Mouse (Mus musculus) liver, adult (tissue): Measurements from ENCODE around the gene Rfx2.

Experiments
- GATA4 ChIP-seq: IDR thresholded peaks from 2 replicates; pipeline ENCODE4 v1.6.1; 2014; ENCODE audit warnings: mild to moderate bottlenecking, low read length; ENCODE audit not compliant: insufficient replicate concordance

Rfx2 gene

DNA sequence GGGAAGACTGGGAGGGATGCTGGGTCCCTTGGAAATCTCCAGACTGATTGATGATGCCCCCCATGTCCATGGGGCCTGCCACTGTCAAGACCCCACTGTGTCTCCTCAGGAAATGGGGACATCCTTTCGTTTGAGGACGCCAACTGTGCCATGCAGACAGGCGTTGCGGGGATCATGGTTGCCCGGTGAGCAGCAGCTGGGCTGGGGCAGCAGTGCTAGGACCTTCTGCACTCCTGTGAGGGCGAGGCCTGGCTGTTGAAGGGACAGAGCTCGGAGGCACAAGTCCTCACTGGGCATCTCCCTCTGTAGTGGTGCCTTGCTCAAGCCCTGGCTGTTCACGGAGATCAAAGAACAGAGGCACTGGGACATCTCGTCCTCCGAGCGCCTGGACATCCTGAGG lies 61.9 kb downstream of the Rfx2 start:
- no peak for TF ChIP-seq GATA4

DNA sequence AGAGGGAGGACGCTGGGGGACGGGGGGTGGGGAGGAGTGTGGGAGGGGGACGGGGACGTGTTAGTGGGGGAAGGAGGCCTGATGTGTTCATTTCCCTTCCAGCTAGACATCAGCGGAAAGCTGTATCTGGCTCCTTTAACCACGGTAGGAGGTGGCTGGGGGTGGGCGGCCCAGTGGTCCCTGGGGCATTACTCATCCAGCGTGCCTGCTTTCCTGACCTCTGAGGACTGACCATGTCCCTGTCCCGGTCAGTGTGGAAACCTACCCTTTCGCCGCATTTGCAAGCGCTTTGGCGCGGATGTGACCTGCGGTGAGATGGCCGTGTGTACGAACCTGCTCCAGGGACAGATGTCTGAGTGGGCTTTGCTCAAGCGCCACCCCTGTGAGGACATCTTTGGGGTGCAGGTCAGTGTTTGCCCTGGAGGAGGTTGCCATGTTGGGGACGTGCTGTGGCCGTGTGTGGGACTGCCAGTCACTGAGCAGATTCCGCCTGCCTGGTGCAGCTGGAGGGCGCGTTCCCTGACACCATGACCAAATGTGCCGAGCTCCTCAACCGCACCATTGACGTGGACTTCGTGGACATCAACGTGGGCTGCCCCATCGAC lies 63.2 kb downstream of the Rfx2 start:
- no peak for TF ChIP-seq GATA4

DNA sequence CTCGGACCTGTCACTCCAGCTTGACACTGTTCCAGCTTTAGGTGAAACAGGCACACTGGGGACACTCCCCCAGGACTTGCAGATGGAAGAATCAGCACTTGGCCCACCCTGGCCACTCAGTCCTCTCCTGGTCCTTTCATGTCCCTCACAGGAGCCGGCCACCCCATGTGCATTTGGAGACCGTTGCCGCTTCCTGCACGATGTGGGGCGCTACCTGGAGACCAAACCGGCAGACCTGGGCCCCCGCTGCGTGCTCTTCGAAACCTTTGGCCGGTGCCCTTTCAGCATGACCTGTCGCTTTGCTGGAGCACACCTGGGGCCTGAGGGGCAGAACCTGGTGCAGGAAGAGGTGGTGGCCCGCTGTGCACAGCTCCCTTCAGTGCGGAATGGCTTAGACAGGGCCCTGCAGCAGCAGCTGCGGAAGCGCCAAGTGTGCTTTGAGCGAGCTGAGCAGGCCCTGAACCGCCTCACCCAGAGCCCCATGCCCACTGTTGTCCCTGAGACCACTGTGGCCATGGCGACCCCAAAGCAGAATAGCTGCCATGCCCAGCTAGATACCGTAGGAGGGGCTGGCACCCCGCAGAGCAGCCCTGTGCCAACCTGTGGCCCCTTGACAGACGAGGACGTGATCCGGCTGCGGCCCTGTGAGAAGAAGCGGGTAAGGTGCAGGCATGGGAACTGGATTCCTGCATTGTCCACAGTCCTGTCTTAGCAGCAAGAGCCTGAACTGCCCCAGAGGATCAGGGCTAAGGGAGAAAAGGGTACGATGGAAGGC lies 64.0 kb downstream of the Rfx2 start:
- no peak for TF ChIP-seq GATA4

DNA sequence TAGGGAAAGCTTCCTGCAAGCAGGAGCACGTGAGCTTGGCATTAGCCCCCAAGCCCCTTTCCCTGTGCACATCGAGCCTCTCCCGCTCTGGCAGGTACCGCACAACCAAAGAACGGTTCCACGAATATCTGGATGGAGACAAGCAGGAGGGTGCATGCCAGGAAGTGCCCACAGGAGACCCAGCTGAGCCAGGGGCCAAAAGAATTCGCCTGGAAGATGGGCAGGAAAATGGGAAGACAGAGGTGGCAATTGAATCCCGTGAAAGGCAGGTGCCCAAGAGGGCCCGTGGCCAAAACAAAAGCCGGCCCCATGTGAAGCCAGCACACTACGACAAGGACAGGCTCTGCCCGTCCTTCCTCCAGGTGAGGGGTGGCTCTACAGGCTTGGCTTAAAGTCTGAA lies 65.4 kb downstream of the Rfx2 start:
- TF ChIP-seq GATA4 = no peak

DNA sequence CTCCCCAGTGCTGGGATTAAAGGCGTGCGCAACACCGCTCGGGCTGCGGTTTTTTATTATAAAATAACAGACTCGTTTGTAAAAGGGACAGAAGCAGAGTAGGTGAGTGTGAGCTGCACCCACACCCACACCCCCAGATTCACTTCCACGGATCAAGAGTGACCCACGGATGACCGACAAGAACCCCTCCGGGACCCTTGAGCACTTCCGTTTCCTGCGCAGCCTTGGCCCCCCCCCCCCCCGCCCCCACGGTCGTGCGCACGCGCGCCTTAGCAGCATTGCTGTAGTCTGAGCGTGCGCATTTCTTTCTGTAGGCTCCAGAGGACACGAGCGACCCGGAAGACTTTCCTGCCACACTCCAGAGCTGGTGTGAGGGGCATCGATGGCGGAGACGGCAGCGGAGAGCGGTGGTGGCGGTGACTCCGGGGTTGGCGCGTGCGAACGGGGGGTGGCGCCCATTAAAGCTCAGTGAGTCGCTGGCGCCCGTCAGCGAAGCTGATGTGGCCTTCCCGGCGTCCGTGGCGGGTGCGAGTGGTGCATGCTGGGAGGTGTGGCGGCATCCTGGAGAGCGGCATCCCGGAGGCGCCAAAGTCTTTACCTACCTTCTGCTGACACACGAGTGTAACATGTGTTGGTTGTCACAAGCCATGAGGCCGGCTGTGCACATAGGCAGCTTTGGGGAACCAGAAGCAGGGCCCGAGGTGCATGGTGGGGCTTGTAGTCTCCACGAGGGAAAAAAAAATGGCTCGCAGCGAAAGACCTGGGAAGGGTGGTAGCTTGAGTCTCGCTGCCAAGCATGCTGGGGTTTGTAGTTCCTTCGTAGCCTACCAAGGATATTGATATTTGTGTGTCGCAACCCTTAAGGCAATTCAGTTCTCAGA lies 66.1 kb downstream of the Rfx2 start, which contains the start of gene Dus3l:
Gene Dus3l, plus strand, starts transcription at position 284 of the 881 bp plus-strand sequence.
- TF ChIP-seq GATA4 = no peak

DNA sequence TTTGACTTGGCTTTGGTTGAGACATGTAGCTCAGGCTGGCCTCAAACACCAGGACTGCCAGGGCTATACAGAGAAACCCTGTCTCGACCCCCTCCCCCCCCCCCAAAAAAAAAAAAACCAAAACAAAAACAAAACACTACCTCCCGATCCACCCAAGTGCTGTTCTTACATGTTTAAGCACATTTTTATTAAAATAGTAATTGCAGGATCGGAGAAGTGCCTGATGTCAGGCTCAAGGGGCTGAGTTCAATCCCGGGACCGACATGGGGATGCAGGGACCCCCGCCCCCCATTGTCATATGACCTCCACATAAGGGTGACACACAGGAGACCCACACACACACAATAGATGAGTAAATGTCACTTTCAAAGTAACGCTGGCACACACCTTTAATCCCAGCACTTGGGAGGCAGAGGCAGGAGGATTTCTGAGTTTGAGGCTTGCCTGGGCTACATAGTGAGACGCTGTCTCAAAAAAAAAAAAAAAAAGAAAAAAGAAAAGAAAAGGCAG lies 67.0 kb downstream of the Rfx2 start:
- TF ChIP-seq GATA4 = no peak

DNA sequence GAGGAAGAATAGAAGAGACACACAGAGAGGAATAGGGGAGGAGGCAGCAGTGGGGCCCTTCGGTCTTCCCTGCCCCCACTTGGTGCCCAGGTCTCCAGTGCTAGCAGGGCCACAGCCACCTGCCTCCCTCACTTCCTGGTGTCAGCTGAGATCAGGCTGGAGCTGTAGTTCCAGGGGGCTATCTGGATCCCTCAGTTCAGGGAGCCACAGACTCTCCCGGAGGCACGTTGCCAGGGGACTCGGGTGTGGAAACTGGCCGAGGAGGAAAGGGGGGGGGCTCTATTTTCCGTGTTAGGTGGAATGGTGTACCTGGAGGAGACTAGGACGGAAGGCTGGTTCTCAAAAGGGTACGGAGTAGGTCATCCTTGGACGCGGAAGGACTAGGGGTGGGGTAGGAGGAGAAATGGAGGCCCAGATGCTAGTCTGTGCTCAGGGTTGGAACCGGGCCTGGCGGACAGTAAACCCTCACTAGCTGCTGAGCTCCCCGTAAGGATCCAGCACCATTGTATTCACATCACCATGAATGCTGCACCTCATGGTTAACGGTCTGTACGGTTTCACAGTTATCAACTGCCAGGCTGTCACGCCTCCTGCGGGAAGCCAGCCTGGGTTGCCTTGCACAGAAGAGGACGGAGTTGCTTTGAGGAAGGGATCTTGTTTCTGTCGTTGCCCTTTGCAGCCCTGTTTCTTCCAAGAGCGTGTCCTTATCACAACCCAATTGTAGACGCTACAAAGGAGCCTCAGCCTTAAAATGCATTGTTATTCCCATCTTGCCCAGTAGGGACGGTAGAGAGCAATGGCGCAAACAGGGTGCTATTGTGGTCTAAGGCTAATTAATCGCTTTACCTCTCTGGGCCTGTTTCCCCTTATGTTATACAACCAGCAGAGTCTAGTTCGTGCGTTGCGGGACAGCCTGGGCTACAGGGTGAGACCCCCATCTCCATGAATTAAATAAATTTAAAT lies 67.8 kb downstream of the Rfx2 start:
- no peak for TF ChIP-seq GATA4

DNA sequence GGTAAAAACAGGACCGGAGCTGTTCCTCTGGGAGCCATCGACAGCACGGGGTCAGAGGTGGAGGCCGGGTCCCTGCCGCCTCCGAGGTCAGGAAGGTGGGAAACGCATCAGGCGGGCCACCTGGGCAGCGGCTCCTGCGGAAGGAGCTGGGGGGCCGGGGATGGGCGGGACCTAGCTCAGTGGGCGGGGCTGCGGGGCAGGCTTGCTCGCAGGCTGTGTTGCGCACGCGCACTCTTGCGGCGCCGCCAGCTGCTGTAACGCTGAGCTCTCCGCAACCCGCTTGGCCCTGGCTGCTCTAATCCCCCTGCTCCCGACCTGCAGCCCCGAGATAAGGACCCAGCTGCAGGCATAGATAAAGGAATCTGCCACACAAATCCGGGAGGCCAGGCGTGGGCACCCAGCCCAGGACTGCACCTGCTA lies 68.8 kb downstream of the Rfx2 start:
- TF ChIP-seq GATA4 = no peak

DNA sequence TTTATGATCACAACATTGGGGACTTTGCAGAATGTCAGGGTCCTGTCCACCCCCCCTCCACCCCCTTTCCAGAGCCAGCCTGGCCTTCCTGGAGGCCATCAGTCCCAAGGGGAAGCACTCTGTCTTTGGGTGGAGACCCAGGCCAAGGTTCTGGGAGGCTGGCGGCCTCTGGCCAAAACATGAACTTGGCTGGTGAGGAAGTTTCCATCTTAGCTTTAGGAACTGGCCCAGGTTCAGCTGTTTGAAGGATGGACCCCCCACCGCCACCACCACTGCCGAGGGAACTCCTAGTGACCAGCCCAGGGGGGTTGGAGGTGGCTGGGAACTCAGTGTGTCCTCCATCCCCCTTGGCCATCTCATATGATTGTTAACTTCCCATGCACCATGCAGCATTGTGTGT lies 69.7 kb downstream of the Rfx2 start:
- no peak for TF ChIP-seq GATA4

DNA sequence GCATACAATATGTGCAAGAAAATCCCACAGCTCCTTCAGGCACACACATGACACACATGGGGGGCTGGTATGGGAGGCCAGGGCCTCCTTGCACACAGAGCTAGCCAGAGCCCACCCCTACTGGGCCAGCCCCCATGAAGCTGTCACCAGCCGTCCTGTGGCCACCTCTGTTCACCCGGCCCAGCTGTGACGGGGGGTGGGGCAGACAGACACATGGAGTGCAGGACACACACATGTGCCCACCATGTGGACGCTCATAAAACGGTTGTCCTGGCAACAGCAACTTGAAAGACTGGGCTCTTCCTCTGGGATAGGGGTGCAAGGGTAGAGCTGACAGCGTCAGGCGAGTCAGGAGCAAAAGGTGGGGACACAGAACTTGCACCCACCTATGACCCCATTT lies 71.6 kb downstream of the Rfx2 start:
- no peak for TF ChIP-seq GATA4

DNA sequence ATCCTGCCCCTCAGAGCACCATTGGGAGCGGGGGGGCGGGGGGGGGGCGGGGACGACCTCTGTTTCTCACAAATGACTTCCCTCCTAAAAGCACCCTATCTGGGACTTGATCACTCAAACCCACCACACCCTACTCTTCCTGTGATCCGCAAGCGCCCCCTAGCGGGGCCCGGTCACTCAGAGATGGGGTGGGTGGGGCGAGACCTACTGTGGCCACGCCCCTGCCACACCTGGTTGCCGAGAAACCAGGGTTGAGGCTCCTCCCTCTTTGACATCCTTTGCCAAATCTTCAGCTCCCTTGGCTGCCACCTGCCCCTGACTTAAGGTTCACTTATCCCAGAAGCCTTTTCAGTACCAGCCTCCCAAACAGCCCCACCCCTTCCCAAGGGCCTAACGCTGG lies 72.7 kb downstream of the Rfx2 start:
- no peak for TF ChIP-seq GATA4

DNA sequence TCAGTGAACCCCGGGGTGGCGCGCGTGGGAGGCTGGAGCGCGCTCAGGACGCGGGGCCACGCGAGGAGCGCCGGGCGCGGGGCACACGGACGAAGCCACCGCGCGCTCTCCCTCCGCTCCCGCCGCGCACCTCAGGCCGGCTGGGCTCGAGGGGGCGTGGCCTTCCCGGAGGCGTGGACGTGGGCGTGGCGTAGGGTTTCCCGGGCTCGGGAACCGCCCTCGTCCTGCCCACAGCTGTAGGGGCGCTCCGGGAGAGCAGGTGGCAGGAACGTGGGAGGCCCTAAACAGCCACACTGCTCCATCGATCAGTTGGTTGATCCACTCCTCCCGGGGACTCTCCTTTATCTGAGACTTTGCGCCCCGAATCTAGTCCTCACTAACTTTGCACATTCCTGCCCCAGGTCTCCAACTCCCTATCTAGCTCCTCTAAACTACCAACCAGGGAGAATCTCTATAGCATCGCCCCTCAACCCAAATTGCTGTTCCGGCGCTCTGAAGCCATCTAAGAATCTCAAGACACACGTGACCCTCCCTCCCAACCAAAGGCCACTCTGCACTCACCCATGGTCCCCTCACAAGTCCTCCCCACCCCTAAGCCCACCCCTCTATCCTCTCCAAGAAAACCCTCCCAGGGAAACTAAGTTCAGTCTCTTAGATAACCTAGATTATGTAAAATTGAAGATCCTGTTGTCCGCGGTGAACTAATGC lies 73.2 kb downstream of the Rfx2 start, which contains the start of gene Nrtn:
Gene Nrtn, minus strand, starts transcription at position 115 of the 708 bp plus-strand sequence.
- no peak for TF ChIP-seq GATA4

DNA sequence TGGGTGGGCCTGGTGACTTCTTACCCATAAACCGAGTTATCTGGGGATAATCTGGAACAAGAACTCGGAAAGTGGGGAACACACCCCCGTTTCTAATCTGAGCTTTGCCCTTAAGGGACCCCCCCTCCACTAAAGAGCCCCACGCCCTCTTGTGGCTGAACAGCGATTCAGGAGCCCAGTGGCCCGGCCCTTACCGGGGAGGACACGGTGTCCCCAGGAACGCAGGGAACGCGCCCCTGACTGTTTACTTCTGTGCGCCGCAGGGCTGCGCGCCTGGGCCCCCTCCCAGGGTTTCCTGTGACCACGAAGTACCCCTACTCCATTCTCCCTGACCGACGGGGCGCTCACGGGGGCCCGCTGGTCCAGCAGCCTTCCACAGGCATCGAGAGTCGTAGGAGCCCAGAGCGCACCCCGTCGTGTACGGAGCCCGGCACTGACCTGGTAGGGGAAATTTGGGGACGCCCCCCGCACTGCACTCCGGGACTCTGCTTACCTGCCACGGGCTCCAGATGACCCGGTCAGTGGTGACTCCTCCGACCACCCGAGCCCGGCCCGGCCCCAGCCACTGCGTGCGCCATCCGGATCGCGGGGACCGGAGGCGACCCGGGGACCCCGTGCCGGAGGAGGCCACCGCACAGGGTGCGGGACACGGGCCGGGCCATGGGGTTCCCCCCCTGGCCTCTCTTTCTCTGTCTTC lies 74.0 kb downstream of the Rfx2 start:
- no peak for TF ChIP-seq GATA4
